Mouse (Mus musculus): ENCODE results near the gene C9.

DNA sequence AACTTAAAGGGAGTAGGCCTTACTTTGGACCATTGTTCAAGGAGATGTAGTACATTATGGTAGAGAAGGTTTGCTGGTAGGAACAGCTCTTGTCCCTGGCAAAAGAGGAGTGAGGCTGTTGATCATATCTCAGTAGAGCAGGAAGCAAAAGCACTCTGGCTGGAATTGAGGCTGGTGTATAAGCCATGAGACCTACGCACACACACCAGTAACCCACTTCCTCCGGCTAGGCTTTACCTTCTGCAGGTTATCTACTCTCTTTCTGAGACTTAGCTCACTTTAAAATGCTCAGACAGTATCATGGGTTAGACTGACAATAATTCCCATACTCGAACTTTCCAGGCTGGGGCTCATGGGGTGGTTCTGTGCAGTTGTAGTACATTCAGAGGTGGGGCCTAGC, 80.3 kb downstream of the C9 start:
- TF ChIP-seq GATA1 (IDR thresholded peaks at IDR 0.05; ENCODE audit: low read length) (no peak), TAL1 (IDR thresholded peaks at IDR 0.05; ENCODE audit: low read length) (no peak)

All from erythroblast, embryonic 14.5 days (primary cell).